Mouse (Mus musculus): ENCODE measurements around the gene Brd3. TPM values are rescaled to one million over a fixed set of nuclear protein-coding genes. Genes with fewer than 3 reads are reported as not detected.
A peak's percentile ranks its signal among the peaks of the same experiment; 100 is the strongest.
"Not testable (repeated sequence)": the region's sequence is repeated elsewhere in the genome, so short reads cannot be mapped to it uniquely, and the experiment has no call there.

The Brd3 gene
- total RNA-seq (2021), result 10 to 100 TPM; 67.1 to 77.0 TPM

GRCm38 (mm10) chr2:27507562-27507961, at the start of gene Brd3:
TSS of gene Brd3 (minus strand) at chr2:27507662.
- intact Hi-C loops (cut with DNase I), result no loop called here
- DNase-seq (ENCODE audit: extremely low spot score in 1 of 2, low spot score in 2 of 2), result no peak

- DNase-seq (ENCODE audit: extremely low spot score in 1 of 2, low spot score in 2 of 2), result no peak
- intact Hi-C loops (cut with DNase I), result loop anchor here (10.0 kb wide), 1 partner anchor 328 kb away; the partner anchor contains the start of gene Col5a1
Observed at GRCm38 (mm10) chr2:27556921-27557320, 49.5 kb upstream of the Brd3 start.

GRCm38 (mm10) chr2:27554308-27554707, 46.8 kb upstream of the Brd3 start:
- intact Hi-C loops (cut with DNase I), result loop anchor here (5.0 to 10.0 kb wide), 2 partner anchors 330 to 863 kb away; partner anchors contain the start of gene Col5a1
- DNase-seq (ENCODE audit: extremely low spot score in 1 of 2, low spot score in 2 of 2), result peak in 1 of 2 experiments; percentile 56

- intact Hi-C loops (cut with DNase I), result loop anchor here (1.0 to 10.0 kb wide), 3 partner anchors 213 to 865 kb away; partner anchors contain the start of gene Col5a1
- DNase-seq (ENCODE audit: extremely low spot score in 1 of 2, low spot score in 2 of 2), result peak; percentile 58 to 67
Observed at GRCm38 (mm10) chr2:27552620-27553287, 45.3 kb upstream of the Brd3 start.

- DNase-seq (ENCODE audit: extremely low spot score in 1 of 2, low spot score in 2 of 2), result no peak
- intact Hi-C loops (cut with DNase I), result no loop called here
Observed at GRCm38 (mm10) chr2:27548664-27549369, 41.4 kb upstream of the Brd3 start.

GRCm38 (mm10) chr2:27547986-27548385, 40.5 kb upstream of the Brd3 start:
- intact Hi-C loops (cut with DNase I), result no loop called here
- DNase-seq (ENCODE audit: extremely low spot score in 1 of 2, low spot score in 2 of 2), result no peak

GRCm38 (mm10) chr2:27547326-27547725, 39.9 kb upstream of the Brd3 start:
- intact Hi-C loops (cut with DNase I), result no loop called here
- DNase-seq (ENCODE audit: extremely low spot score in 1 of 2, low spot score in 2 of 2), result no peak

GRCm38 (mm10) chr2:27546041-27546440, 38.6 kb upstream of the Brd3 start:
- DNase-seq (ENCODE audit: extremely low spot score in 1 of 2, low spot score in 2 of 2); intact Hi-C loops (cut with DNase I): not testable (repeated sequence)

GRCm38 (mm10) chr2:27545517-27545916, 38.1 kb upstream of the Brd3 start:
- intact Hi-C loops (cut with DNase I); DNase-seq (ENCODE audit: extremely low spot score in 1 of 2, low spot score in 2 of 2): not testable (repeated sequence)

- DNase-seq (ENCODE audit: extremely low spot score in 1 of 2, low spot score in 2 of 2), result no peak
- intact Hi-C loops (cut with DNase I), result no loop called here
Observed at GRCm38 (mm10) chr2:27544613-27545012, 37.2 kb upstream of the Brd3 start.

GRCm38 (mm10) chr2:27541225-27541624, 33.8 kb upstream of the Brd3 start:
- intact Hi-C loops (cut with DNase I), result no loop called here
- no peak for DNase-seq (ENCODE audit: extremely low spot score in 1 of 2, low spot score in 2 of 2)

GRCm38 (mm10) chr2:27540515-27540836, 33.0 kb upstream of the Brd3 start:
- intact Hi-C loops (cut with DNase I), result no loop called here
- no peak for DNase-seq (ENCODE audit: extremely low spot score in 1 of 2, low spot score in 2 of 2)

GRCm38 (mm10) chr2:27539772-27540514, 32.5 kb upstream of the Brd3 start:
- intact Hi-C loops (cut with DNase I), result loop anchor here (10.0 kb wide), 1 partner anchor 255 kb away; no protein-coding TSS in a partner anchor
- DNase-seq (ENCODE audit: extremely low spot score in 1 of 2, low spot score in 2 of 2), result peak; percentile 99

GRCm38 (mm10) chr2:27539336-27539735, 31.9 kb upstream of the Brd3 start:
- intact Hi-C loops (cut with DNase I), result loop anchor here (10.0 kb wide), 1 partner anchor 255 kb away; no protein-coding TSS in a partner anchor
- DNase-seq (ENCODE audit: extremely low spot score in 1 of 2, low spot score in 2 of 2), result peak in 1 of 2 experiments; percentile 39

- intact Hi-C loops (cut with DNase I), result loop anchor here (10.0 kb wide), 1 partner anchor 254 kb away; no protein-coding TSS in a partner anchor
Observed at GRCm38 (mm10) chr2:27538455-27539330, 31.2 kb upstream of the Brd3 start.

GRCm38 (mm10) chr2:27518283-27518682, 10.8 kb upstream of the Brd3 start:
- intact Hi-C loops (cut with DNase I), result loop anchor here (5.0 kb wide), 1 partner anchor 41 kb away; no protein-coding TSS in a partner anchor
- DNase-seq (ENCODE audit: extremely low spot score in 1 of 2, low spot score in 2 of 2), result no peak

More at GRCm38 (mm10) chr2:27538455-27539330, 31.2 kb upstream of the Brd3 start:
- not testable (repeated sequence) for DNase-seq (ENCODE audit: extremely low spot score in 1 of 2, low spot score in 2 of 2)

- intact Hi-C loops (cut with DNase I), result loop anchor here (5.0 kb wide), 1 partner anchor 39 kb away; no protein-coding TSS in a partner anchor
- no peak for DNase-seq (ENCODE audit: extremely low spot score in 1 of 2, low spot score in 2 of 2)
Observed at GRCm38 (mm10) chr2:27516289-27516688, 8.8 kb upstream of the Brd3 start.

Data from left cerebral cortex, postnatal 10 days (tissue).